Mouse (Mus musculus) limb, embryonic 14.5 days (tissue): ENCODE data around the gene Zbtb8a. TPM values are rescaled to one million over a fixed set of nuclear protein-coding genes. Genes with fewer than 3 reads are reported as not detected.
A peak's percentile ranks its signal among the peaks of the same experiment; 100 is the strongest.

Experiments used
- ATAC-seq: fragments of 200-750 bp; cut with Nextera tagmentation; 2 replicates; pipeline ENCODE4 v1.8.0; 2017; ENCODE audit warnings: low read depth, moderate number of reproducible peaks, moderate TSS enrichment; ENCODE audit not compliant: low FRiP score
- DNase-seq: peaks from one replicate; pipeline ENCODE4 v3.0.0-alpha.2; 2015; ENCODE audit warnings: low spot score
- H3K27ac ChIP-seq: fragments of 300-500 bp; sonication (generic); replicated peaks from 2 replicates; pipeline ENCODE4 v1.5.1; 2014; ENCODE audit warnings: low read depth, mild to moderate bottlenecking, low read length, moderate library complexity, mixed read lengths
- H3K27me3 ChIP-seq: fragments of 300-500 bp; sonication (generic); 2 replicates; pipeline ENCODE4 v1.6.1; 2014; ENCODE audit warnings: low read length, mixed read lengths; ENCODE audit not compliant: control insufficient read depth, insufficient read depth
- H3K36me3 ChIP-seq: fragments of 300-500 bp; sonication (generic); 2 replicates; pipeline ENCODE4 v1.6.1; 2014; ENCODE audit warnings: mild to moderate bottlenecking, low read length, moderate library complexity, mixed read lengths; ENCODE audit not compliant: control insufficient read depth, insufficient read depth
- H3K4me1 ChIP-seq: fragments of 300-500 bp; sonication (generic); 2 replicates; pipeline ENCODE4 v1.6.1; 2014; ENCODE audit warnings: antibody characterized with exemption, low read length, mixed read lengths; ENCODE audit not compliant: control insufficient read depth, insufficient read depth
- H3K4me2 ChIP-seq: fragments of 300-500 bp; sonication (generic); replicated peaks from 2 replicates; pipeline ENCODE4 v1.6.1; 2014; ENCODE audit warnings: low read depth, mild to moderate bottlenecking, low read length, moderate library complexity; ENCODE audit not compliant: severe bottlenecking
- H3K4me3 ChIP-seq: fragments of 300-500 bp; sonication (generic); replicated peaks from 2 replicates; pipeline ENCODE4 v1.5.1; 2014; ENCODE audit warnings: low read length
- H3K9ac ChIP-seq: fragments of 300-500 bp; sonication (generic); 2 replicates; pipeline ENCODE4 v1.6.1; 2014; ENCODE audit warnings: mild to moderate bottlenecking, low read depth, low read length, moderate library complexity; ENCODE audit not compliant: severe bottlenecking
- H3K9me3 ChIP-seq: fragments of 300-500 bp; sonication (generic); 2 replicates; pipeline ENCODE4 v1.6.1; 2016; ENCODE audit warnings: low read length; ENCODE audit not compliant: control insufficient read depth
- POLR2A ChIP-seq: fragments of 200-500 bp; IDR thresholded peaks from 2 replicates; pipeline ENCODE4 v1.8.0; 2012; ENCODE audit warnings: inconsistent platforms, mild to moderate bottlenecking, moderate library complexity, borderline replicate concordance; ENCODE audit not compliant: insufficient read depth, insufficient read length; ENCODE audit errors: extremely low read depth
- WGBS: fragments of 180-500 bp; shearing (Covaris S2); extraction: QIAGEN DNeasy Blood & Tissue Kit; methylation state at CpG from one replicate; pipeline ENCODE4 v1.1.7; 2014; 5-methylcytosine and 5-hydroxymethylcytosine counted together
- polyA plus RNA-seq, 2 experiments: library from polyadenylated mRNA; depleted of rRNA in 1 of 2; stranded (reverse) in 1 of 2; unstranded in 1 of 2; fragments of >200 nt; fragmentation: Nextera tagmentation in 1 of 2; extraction: Ambion mirVana in 1 of 2; gene quantifications; 2 replicates each; pipeline versions ENCODE4 v1.2.1 to v1.2.3; 2012 to 2014

The Zbtb8a gene
- polyA plus RNA-seq, 2 experiments = 5.6 to 16.2 TPM

DNA sequence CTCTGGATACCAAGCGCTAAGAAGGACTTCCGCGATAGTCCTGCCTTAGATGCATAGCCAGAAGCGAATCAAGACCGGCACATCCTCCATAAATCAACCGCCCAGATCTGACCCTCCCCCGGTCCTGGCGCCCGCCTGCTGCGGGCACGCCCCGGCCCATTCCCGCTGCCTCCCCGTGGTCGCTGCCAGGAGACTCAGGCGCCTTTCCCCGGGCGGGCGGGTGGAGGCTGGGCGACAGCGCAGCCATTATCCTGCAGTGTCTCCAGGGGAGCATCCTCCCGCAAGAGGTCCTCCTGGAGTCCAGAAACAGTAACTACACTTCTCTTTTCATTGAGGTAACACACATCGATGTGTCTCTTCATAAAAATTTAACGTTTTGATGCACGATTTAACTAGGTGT, 28.5 kb upstream of the Zbtb8a start:
- no peak for TF ChIP-seq POLR2A
- Histone ChIP-seq H3K4me1 (no peaks in the 10 kb centered on the region), H3K9ac (peak overlapping the region; percentile 40; the same call in 1 of the 2 replicates), H3K4me3 (peak overlapping the region; percentile 30), H3K36me3 (no peaks in the 10 kb centered on the region), H3K4me2 (peak overlapping the region; percentile 54), H3K9me3 (no peaks in the 10 kb centered on the region), H3K27ac (no peak overlapping the region), H3K27me3 (no peaks in the 10 kb centered on the region)
- ATAC-seq (peak; percentile 50; the same call in 1 of the 2 replicates), DNase-seq (peak; percentile 12)
- 2% methylated on average over 25 of the region's 25 CpGs for WGBS

DNA sequence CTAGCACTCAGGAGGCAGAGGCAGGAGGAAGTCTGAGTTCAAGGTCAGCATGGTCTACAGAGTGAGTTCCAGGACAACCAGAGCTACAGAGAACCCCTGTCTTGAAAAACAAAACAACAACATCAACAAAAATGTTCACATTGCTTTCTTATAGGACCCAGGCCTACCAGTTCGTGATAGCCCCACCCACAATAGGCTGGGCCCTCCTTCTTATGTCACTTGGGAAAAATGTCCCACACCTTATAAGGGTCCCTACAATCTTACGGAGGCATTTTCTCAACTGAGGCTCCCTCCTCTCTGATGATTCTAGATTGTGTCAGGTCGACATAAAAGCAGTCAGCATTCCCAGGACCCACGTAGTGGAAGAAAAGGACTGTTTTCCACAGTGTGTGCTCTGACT, 21.9 kb upstream of the Zbtb8a start:
- Histone ChIP-seq H3K4me1 (no peaks in the 10 kb centered on the region), H3K27ac (no peak overlapping the region), H3K4me3 (no peak overlapping the region), H3K9me3 (no peaks in the 10 kb centered on the region), H3K27me3 (no peaks in the 10 kb centered on the region), H3K4me2 (no peak overlapping the region), H3K36me3 (no peaks in the 10 kb centered on the region), H3K9ac (no peak overlapping the region)
- 74% methylated on average over 4 of the region's 4 CpGs for WGBS
- ATAC-seq (no peak), DNase-seq (no peak)
- no peak for TF ChIP-seq POLR2A

DNA sequence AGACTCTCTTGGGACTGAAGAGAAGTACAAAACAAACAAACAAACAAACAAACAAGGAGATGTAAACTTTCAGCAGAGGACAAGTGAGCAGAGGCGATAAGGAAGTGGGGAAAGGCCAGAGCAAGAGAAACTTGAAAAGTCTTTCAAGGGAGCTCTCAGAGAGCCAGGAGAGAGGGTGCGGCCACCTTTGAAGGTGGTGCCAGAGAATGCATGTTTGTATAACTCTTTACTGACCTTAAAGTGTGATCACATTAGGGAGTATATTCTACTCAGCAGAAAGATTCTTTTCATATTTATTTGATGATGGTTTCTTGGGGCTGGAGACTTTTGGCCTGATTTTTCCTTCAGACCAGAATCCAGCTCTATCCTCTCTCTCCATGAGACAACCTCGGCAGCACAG, 19.0 kb upstream of the Zbtb8a start:
- TF ChIP-seq POLR2A = no peak
- peak; percentile 42 for DNase-seq
- ATAC-seq = no peak

DNA sequence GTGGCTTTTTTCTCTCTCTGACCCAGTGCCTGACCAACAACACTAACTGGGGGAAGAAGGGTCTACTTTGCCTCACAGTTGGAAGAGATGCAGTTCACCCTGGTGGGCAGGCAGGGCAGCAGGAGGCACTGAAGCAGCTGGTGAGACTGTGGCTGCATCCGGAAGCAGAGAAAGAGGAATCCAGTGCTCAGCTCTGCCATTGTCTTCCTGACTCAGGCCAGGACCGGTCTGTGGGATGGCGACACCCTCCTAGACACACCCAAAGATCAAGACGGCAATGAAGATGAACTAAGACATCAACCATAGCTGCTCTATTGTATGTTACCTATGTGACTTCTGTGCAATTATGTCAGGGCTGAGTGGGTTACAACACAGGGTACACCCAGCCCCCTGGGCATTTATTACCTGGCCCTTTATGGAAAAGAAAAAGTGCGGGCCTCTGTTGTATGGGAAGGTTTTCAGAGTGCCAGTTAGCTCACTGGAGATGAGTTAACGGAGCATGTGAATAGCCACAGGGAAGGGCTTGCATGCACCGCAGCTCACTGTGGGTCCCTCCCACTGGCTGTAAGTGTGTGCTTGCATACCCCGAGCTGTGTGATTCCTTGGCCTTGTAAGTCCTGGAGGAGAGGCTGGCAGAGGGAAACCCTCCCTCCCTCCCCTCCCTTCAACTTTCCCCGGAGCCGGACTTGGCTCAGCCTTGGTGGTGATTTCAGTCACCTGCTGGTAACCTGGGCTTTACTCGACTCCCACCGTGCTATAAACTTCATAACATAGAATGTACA, 16.4 kb upstream of the Zbtb8a start:
- TF ChIP-seq POLR2A = no peak
- Histone ChIP-seq H3K9me3 (no peaks in the 10 kb centered on the region), H3K27me3 (no peaks in the 10 kb centered on the region), H3K27ac (no peak overlapping the region), H3K9ac (no peak overlapping the region), H3K36me3 (no peaks in the 10 kb centered on the region), H3K4me3 (no peak overlapping the region), H3K4me1 (no peaks in the 10 kb centered on the region), H3K4me2 (no peak overlapping the region)
- ATAC-seq (no peak), DNase-seq (no peak)
- 40% methylated on average over 12 of the region's 12 CpGs for WGBS

More for the DNA sequence above, 19.0 kb upstream of the Zbtb8a start:
- no peak overlapping the region for H3K9ac ChIP-seq
- H3K9me3 ChIP-seq = no peaks in the 10 kb centered on the region
- no peaks in the 10 kb centered on the region for H3K27me3 ChIP-seq
- H3K4me2 ChIP-seq = no peak overlapping the region
- H3K36me3 ChIP-seq = no peaks in the 10 kb centered on the region
- no peaks in the 10 kb centered on the region for H3K4me1 ChIP-seq
- H3K4me3 ChIP-seq = no peak overlapping the region
- H3K27ac ChIP-seq = no peak overlapping the region
- 75% methylated on average over 3 of the region's 3 CpGs for WGBS

DNA sequence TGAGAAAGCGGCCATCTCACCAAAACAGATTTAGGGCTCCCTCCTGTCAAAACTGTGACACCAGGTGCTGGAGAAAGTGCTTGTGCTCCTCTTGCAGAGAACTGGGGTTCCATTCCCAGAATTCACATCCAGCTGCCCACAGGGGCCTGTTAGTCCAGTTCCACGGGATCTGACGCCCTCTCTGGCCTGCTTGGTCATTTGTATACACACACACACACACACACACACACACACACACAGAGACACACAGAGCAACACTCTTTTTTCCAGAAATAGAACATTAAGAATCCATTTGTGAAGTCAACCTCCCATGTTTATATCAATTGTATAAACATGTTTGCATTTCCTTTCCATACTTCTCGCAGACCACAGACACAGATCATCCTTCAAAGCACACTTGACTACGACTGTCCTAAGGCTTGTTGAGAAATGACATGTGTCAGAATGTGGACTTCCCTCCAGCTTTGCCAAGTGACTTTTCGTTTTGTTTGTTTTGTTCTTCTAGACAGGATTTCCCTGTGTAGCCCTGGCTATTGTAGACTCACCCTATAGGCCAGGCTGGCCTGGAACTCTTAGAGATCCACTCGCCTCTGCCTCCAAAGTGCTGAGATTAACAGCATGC, 13.1 kb upstream of the Zbtb8a start:
- 85% methylated on average over 7 of the region's 7 CpGs for WGBS
- no peak overlapping the region for H3K4me2 ChIP-seq

More for the DNA sequence above, 13.1 kb upstream of the Zbtb8a start:
- no peak overlapping the region for H3K4me3 ChIP-seq
- TF ChIP-seq POLR2A = no peak
- no peaks in the 10 kb centered on the region for H3K9me3 ChIP-seq
- H3K36me3 ChIP-seq = no peaks in the 10 kb centered on the region
- ATAC-seq (no peak), DNase-seq (no peak)
- H3K27ac ChIP-seq = no peak overlapping the region
- H3K4me1 ChIP-seq = no peaks in the 10 kb centered on the region
- H3K9ac ChIP-seq = no peak overlapping the region
- no peaks in the 10 kb centered on the region for H3K27me3 ChIP-seq
